Mouse (Mus musculus) thymus, postnatal 25 days (tissue): ENCODE data around the gene Dennd4a.
A peak's percentile ranks its signal among the peaks of the same experiment; 100 is the strongest.

Experiments used
- DNase-seq: peaks from one replicate; pipeline ENCODE4 v3.0.0; 2022

The Dennd4a gene

DNA sequence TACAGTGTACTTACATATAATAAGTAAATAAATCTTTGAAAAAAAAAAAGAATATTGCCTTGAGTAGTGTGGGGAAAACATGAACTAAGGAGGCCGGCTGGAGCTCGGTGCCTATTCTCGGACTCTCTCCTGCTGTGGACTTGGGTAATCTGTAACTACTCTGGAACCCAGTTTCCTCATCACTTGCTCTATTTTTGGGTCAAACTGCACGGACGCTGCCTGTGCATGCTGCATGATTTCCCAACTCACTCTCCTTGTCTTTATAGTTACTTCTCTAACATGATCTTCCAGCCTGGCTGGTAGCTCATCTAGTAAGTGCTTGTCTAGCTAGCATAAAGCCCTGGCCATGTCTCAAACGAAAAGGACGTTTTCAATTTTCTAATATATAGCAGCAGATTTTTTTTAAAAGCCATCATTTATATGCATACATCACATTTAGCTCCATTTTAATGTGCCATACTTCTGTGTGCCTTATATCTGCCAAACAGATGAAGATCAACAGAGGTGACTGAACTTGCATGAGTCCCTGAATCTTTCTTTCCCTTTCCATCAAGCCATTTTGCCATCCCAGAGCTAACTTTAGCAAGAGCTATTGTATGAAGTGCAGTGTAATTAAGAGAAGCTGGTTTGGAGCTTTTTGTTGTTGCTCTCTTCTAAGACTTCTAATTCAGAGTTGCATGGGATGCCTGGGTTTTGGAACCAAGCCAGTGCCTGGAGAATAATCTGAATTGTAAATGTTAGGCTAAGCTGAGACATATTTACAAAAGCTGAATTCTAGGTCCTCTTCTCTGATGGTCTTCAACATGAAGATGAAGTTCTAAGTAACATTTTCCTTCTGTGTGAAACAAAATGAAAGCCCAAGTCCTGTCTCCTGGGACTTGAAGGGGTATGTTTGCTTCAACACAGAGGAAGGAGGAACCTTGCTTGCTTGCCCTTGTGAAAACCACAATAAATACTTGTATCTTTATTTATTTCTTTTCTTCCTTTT, 20.2 kb upstream of the Dennd4a start:
- DNase-seq, result no peak

DNA sequence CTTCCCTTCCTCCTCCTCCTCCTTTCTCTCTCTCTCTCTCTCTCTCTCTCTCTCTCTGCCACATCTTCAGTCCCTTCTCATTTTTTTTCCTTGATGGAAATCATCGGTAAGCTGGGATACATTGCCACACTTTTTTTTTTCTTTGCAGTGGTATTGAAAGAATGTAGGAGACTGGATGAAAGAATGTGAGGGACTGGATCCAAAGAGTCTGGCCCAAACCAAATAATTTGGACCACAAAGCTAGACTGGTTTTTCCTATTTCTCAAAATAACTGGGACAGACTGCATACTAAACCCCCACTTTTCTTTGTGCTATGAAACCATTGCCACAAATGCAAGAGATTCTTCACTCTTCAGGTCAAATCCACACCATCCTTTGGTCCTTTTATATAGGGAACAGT, 19.5 kb upstream of the Dennd4a start:
- no peak for DNase-seq

DNA sequence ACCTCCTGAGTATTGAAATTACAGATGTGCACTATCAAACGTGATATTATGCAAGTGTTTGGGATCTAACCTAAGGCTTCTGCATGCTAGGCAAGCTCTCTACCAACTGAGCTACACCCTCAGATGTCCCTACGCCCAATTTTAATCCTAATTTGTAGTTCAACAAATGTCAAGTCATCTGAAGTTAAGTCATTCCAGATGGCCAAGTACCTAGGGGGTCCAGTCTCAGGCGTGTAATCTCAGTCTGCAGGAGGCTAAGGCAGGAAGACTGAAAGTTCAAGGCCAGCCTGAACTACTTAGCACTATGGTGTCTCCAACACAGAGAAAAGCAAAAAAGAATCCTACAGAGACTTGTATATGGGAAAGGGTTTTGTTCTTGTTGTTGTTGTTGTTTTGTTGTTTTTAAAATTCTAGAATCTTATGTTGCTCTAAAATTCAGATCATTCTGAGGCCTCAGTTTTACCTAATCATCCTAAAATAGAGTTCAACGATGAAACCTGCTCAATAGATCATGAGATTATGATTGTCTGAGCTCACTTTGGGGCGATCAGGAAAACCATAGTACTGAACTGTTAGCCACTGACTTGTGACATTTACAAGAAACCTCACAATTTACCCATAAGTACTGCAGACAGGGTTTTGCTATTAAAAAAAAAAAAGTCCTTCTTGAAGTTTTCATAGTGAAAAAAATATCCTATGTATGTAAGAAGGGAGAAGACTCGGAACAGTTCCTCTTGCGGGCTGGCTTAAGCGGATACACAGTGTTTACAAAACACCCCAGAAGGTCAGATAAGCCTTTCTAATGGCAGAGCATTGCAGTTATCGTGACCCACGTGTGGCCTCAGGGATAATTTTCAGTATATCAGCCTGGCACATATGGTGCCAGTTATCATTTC, 18.5 kb upstream of the Dennd4a start:
- DNase-seq, result no peak

DNA sequence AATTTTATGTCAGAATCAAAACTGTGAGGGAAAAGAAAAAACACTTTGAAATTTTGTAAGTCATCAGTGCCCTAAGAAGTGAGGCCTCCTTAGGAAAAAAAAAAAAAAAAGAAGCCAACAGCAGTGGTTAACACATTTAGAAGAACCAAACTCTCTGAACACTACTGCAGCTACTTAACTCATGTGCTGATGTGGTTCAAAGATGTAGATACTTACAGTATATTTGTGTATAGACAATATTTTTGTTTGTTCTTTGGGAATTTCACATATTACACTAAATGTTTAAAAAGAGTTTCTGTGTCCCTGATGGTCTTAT, 17.9 kb upstream of the Dennd4a start:
- DNase-seq, result no peak

DNA sequence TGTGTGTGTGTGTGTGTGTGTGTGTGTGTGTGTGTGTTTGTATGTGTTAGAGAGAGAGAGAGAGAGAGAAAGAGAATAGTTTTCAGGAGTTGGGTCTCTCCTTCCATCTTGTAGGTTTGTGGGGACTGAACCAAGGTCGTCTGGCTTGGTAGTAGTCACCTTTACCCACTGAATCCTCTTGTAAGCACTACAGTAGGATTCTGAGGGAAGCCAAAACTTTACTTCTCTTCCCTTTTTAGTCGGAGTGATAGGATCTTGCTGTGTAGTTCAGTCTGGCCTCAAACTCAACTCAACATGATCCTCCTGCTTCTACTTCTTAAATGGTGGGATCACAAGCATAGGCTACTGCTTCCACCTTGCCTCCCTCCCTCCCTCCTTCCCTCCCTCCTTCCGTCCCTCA, 17.3 kb upstream of the Dennd4a start:
- no peak for DNase-seq

DNA sequence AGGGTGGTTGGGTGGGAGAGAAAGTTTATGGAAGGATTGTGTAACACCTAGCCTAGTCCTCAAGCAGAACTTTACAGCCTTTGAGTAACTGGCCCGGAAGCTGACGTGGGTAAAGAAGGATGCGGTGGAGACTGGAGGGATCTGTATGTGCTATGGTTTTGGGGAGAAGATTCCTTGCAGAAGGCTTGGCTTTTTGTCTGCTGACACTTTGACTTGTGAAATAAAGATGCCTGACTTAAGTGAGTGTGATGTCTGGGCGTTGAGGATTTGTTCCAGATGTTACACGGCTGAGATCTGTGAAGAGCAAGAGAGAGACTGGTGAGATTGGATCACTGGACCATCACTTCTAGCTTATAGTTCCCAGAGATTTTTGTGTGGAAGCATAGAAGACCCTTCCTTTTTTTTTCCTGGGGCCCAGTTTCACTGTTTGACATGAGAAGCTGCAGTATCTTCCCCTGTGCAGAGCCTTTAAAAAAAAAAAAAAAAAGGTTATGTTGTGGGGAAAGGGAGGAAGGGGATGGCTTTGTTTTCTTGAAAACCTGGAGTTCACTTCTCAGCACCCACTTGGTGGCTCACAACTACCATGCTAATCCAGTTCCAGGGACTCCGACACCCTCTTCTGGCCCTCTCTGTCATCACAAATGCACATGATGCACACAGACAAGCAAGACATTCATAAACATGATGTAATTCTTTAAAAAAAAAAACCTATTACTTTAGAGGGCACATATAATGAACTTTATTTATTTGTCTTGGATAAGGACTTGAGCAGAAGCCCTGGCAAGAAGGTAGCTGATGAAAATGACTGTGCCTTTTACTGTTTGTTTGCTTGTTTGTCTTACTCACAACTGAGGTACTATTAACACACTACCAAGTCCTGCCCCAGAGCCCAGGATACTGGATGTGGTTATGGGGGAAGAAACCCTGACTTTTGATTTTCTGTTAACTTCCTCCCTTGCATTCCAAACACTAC, 16.4 kb upstream of the Dennd4a start:
- no peak for DNase-seq

DNA sequence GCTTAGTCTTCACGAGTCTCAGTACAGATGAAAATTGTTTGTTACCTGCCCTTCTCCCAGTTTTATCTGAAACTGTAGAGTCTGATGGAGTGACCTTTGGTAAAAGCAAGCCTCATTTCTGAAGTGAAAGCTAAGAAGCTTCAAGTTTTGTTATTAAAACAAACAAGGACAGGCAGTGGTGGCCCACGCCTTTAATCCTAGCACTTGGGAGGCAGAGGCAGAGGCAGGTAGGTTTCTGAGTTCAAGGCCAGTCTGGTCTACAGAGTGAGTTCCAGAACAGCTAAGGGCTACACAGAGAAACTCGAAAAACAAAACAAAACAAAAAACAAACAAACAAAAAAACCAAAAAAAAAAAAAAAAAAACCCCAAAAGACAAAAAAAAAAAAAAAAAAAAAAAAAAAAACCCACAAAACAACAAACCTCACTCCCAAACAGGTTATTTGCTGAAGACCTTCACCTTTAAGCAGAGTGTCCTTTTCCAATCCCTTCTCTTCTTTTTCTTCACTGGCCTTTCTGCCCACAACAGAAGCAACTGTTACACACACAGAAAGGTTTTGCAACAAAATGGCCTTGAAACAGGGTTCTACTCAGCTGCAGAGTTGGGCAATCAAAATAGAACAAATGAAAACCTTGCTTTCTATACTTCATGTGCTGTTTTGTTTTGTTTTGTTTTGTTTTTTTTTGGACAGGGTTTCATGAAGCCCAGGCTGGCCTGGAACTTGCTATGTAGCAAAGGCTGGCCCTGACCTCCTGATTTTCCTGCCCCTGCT, 15.1 kb upstream of the Dennd4a start:
- no peak for DNase-seq

DNA sequence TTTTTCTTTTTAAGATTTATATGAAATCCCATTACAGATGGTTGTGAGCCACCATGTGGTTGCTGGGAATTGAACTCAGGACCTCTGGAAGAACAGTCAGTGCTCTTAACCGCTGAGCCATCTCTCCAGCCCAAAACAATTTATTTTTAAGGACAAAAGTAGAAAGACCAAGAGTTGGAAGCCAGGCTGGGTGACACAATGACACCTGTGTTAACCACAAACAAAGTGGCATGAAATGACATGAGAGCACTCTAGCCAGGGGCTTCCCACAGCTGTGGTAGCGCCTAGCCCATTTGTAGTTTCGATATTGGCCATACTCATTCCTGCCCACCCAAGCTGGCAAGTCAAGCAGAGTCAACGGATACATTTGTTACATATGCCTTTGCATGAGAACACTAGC, 13.7 kb upstream of the Dennd4a start:
- peak; percentile 12 for DNase-seq

DNA sequence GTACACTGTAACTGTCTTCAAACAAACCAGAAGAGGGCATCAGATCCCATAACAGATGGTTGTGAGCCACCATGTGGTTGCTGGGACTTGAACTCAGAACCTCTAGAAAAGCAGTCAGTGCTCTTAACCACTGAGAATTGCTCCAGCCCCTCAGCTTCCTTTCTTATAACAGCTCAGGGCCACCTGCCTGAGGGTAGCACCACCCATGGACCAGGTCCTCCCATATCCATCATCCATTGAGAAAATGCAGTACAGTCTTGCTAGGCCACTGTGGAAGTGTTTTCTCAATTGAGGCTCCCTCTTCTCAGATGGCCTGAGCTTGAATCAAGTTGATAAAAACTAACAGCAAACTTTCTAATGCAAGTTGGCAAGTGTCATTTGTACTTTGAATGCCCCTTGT, 13.0 kb upstream of the Dennd4a start:
- DNase-seq, result no peak

DNA sequence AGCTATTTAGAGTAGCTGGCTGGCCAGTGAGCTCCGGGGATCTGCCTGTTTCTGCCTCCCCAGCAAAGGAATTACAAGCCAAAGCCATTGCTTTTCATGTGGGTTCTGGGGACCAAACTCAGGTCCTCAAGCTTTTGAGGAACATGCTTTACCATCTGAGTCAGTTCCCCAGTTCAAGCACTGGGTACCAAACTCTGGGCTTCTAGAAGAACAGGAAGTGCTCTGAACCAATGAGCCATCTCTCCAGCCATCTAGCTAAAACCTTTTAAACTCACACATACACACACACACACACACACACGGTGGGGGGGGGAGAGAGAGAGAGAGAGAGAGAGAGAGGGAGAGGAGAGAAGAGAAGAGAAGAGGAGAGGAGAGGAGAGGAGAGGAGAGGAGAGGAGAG, 12.3 kb upstream of the Dennd4a start:
- DNase-seq, result no peak

DNA sequence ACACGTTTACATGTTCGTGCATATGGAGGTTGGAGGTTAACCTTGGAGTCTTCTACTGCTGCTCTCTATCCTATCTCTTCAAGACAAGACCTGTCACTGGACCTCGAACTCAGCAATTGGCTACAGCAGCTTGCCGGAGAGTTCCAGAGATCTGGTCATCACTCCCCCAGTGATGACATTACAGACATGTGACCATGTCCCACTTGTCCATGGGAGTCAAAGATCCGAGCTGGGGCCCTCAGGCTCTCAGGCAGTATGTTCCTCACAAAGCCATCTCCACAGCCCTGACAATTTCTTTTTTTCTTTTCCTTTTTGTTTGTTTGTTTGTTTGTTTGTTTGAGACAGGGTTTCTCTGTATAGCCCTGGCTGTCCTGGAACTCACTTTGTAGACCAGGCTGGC, 11.6 kb upstream of the Dennd4a start:
- DNase-seq, result no peak

DNA sequence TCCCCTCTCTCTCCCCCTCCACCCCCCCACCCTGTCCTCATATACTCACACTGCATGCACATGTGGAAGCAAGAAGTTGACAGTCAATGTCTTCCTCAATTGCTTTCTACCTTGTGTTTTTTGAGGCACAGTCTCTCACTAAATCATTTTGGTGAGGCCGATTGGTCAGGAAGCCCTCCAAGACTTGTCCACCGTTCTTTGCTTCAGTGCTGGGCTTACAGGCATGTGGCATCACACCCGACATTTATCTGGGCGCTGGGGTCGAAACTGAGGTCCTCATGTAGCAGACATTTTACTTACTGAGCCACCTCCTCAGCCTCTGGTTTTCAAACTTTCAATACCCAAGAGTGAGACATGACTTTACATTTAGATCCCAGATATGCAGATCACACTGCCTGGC, 8.6 kb upstream of the Dennd4a start:
- DNase-seq, result no peak

DNA sequence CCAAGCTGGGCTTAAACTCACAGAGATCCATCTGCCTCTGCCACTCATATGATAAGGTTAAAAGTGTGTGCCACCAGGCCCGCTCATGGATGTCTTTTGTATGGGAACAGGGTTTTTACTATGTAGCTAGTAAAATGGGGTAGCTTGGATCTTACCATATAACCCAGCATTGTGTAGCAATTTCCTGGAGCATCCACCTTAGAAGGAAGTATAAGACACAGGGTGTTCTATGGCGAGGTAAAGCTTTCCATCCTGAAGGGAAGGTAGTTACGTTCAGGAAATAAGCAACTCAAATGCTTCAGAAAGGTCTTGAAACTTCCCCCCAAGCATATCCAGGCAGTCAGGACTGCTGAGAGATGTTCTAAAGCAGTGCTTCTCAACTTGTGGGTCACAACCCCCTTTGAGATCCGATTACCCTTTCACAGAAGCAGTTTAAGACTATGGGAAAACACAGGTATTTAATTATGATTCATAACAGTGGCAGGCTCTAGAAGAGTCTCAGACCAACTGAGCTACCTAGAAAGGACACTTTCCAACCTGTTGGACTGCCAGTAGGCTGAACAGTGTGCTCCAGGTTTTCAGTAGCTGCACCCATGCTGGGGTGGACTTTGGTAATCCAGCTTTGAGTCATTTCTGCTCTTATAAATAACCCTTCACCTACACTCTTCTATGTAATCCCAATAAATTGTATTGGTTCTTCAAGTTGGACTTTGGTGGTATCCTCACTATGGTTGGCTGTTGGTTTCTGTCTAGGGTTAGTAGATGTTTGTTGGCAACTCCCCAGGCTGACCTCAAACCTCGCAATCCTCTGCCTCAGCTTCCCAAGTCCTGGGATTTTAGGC, 7.5 kb upstream of the Dennd4a start:
- no peak for DNase-seq

DNA sequence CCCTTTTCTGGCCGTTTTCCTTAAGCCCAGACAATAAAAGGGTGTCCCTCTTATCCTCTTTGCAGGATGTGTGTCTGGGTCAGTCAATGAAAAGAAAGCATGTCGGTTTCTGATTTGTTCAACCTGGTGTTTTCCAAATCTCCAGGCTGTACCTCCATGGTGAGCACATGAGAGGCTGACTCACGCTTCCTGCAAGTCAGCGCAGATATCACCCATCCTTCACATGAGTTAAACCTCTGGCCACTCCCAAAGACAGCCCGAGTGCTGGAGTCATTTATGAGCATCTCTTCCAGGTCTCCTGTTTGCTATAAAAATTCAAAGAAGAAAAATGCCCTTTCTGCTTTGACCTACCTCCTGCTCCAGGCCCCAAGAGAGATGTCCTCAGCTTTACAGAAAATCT, 5.3 kb upstream of the Dennd4a start:
- DNase-seq, result no peak

DNA sequence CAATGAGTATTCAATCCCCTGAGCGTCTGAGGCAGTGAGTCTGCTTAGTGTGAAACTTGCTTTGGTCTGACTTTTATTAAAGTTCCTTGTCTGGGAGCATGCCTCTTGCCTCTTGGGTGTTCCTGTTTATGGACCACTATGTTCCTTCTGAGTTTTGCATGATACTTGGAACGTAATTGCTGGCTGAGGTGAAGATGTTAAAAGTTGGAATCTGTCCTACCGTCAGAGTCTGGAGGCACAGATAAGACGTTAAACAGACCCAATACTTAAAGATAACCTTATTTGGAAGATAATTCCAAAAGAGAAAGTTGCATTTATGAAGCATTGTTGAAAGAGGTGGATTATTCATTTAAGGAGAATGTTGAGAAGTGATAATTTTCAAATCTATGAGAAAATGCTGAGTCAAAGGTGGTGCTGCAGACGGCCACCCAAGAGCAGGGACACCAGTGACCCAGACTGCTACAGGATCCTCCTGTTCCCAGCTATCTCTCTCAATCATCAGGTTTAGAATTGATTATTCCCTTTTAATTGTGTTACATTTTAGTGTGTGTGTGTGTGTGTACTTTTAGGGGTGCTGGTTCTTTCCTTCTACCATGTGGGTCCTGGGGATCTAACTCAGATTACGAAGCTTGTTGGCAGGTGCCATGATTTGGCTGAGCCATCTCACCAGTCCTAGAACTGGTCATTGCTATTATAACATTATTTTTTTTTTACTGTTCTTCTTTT, 4.6 kb upstream of the Dennd4a start:
- no peak for DNase-seq

DNA sequence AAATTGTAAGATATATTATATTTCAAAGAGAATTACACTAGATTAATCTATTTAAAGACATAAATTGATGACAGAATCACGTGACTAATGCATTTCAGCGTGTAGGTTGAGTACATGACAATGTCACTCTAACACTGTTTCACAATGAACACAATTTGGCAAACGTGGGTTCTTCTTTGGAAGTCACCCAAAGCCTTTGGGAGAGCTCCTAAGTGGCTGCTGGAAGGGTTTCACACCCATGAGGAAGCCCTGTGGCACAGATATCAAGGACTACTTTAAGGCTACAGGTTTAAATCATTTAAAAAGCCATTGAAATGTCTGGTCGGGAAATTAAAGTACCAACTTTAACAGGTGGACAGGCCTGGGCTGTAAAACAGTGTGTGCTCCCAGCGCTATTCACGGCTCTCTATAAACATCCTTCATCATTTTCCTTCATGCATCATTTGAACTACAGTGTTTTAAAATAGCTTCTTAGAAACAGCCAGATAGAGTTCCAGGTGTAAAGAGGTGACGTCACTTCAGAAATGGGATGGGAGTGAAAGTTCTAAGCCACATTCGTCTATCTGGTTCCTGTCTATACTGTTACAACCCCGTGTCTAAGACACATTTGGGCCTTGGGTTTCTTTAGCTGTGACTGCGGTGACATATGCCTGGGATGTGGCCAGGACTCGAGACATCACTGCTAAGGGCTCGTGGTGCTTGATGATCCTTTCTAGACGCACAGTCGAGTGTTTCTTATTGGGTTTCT, 3.9 kb upstream of the Dennd4a start:
- DNase-seq, result no peak

DNA sequence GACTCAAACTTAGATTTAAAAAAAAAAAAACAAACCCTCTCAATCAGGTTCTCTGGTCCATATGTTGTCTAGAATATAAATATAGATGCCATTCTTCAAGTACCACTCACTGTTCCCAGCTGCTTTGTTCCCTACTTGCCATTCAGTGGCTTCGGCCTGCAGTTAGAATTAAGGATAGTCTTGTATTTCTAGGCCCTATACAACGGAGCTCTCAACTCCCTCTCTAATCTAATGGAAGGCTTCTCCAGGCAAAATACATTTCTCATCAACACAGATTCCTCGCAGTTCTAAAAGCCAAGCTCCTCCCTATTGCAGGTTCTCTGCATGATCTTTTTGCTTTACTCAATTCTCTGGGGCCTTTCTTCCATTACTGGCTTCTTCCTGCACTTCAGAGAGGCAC, 1.3 kb upstream of the Dennd4a start:
- DNase-seq, result no peak

DNA sequence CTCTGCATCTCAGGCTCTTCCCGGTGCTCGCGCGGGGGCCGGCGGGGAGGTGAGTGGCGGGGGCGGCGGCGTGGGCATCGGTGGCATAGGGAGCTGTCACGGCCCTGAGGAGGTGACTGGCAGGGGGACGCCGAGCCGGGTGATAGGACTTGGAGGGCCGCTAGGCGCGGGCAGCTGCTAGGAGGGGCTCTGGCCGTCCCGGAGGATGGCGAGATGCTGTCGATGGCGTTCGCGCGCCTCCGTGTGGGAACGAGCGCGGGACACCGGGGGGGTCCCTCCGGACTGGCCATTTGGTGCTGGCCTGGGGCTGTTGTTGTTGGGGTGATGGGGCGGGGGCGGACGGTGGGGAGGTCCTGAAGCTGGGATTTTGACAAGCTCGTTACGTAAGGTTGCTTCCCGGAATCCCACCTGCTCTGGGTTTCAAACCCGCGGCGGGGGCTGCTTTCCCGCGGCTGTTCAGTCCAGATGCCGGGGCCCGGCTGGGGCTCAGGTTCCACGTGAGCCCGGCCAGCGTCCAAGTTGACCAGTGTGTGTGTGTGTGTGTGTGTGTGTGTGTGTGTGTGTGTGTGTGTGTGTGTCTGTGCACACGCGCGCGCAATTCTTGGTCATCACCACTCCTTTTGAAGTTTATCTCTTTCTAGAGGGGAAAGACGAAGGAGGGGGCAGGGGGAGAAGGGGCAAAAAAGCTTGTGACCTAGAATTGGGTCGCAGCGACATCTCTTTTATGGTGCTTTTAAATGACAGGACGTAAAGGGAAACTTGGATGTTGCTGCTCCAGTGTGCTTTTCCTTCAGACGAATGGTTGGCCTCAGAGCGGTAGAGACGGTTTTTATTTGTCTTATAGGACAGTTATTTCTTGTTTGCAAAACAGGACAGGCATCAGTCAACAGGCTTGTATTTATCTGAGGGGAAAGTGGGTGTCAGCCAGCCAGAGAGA, 666 bp downstream of the Dennd4a start:
- peak; percentile 38 for DNase-seq
